Mouse (Mus musculus) hindbrain, embryonic 13.5 days (tissue): ENCODE data around the gene Dclk1. TPM values are rescaled to one million over a fixed set of nuclear protein-coding genes. Genes with fewer than 3 reads are reported as not detected.
A peak's percentile ranks its signal among the peaks of the same experiment; 100 is the strongest.

Experiments used
- ATAC-seq: fragments of 200-750 bp; cut with Nextera tagmentation; 2 replicates; pipeline ENCODE4 v1.8.0; 2017; ENCODE audit warnings: moderate TSS enrichment; ENCODE audit not compliant: low FRiP score
- H3K27ac ChIP-seq: fragments of 300-500 bp; sonication (generic); 2 replicates; pipeline ENCODE4 v1.5.1; 2015; ENCODE audit warnings: inconsistent platforms, mild to moderate bottlenecking, moderate library complexity
- H3K27me3 ChIP-seq: fragments of 300-500 bp; sonication (generic); 2 replicates; pipeline ENCODE4 v1.6.1; 2015; ENCODE audit warnings: mild to moderate bottlenecking, inconsistent platforms
- H3K36me3 ChIP-seq: fragments of 300-500 bp; sonication (generic); 2 replicates; pipeline ENCODE4 v1.6.1; 2015; ENCODE audit warnings: mild to moderate bottlenecking, inconsistent platforms
- H3K4me1 ChIP-seq: fragments of 300-500 bp; sonication (generic); replicated peaks from 2 replicates; pipeline ENCODE4 v1.6.1; 2015; ENCODE audit warnings: inconsistent platforms
- H3K4me2 ChIP-seq: fragments of 300-500 bp; sonication (generic); 2 replicates; pipeline ENCODE4 v1.6.1; 2015; ENCODE audit warnings: inconsistent platforms, mild to moderate bottlenecking, moderate library complexity
- H3K4me3 ChIP-seq: fragments of 300-500 bp; sonication (generic); 2 replicates; pipeline ENCODE4 v1.5.1; 2015; ENCODE audit warnings: mild to moderate bottlenecking, inconsistent platforms
- H3K9ac ChIP-seq: fragments of 300-500 bp; sonication (generic); 2 replicates; pipeline ENCODE4 v1.6.1; 2015; ENCODE audit warnings: mild to moderate bottlenecking, inconsistent platforms
- H3K9me3 ChIP-seq: fragments of 300-500 bp; sonication (generic); 2 replicates; pipeline ENCODE4 v1.6.1; 2016; ENCODE audit warnings: inconsistent platforms
- WGBS: fragments of 180-500 bp; shearing (Covaris S2); methylation state at CpG from one replicate; pipeline ENCODE4 v1.1.7; 2015; 5-methylcytosine and 5-hydroxymethylcytosine counted together
- polyA plus RNA-seq: library from polyadenylated mRNA; unstranded; fragments of >200 nt; fragmentation: Nextera tagmentation; extraction: Ambion mirVana; gene quantifications from 2 replicates; pipeline ENCODE4 v1.2.1, GENCODE M21; 2015

Dclk1 gene
- polyA plus RNA-seq, 1 experiment from 2014 or later = 236 TPM

- no peaks in the 10 kb centered on the region for H3K36me3 ChIP-seq
- no peak overlapping the region for H3K27ac ChIP-seq
- no peaks in the 10 kb centered on the region for H3K27me3 ChIP-seq
- WGBS = 93% methylated on average over 6 of the region's 6 CpGs
- H3K4me1 ChIP-seq = peaks cover 23% of the 10 kb centered on the region
- H3K9ac ChIP-seq = no peak overlapping the region
- H3K4me2 ChIP-seq = no peak overlapping the region
- H3K4me3 ChIP-seq = no peak overlapping the region
- ATAC-seq = no peak
- no peaks in the 10 kb centered on the region for H3K9me3 ChIP-seq
Measured at GRCm38 (mm10) chr3:55378591-55378990, 136.4 kb downstream of the Dclk1 start.

- H3K9ac ChIP-seq = no peak overlapping the region
- H3K4me3 ChIP-seq = no peak overlapping the region
- WGBS = 51% methylated on average over 9 of the region's 9 CpGs
- H3K4me2 ChIP-seq = no peak overlapping the region
- H3K4me1 ChIP-seq = peaks cover 8% of the 10 kb centered on the region
- no peaks in the 10 kb centered on the region for H3K9me3 ChIP-seq
- H3K27ac ChIP-seq = peak overlapping the region; percentile 62
- no peaks in the 10 kb centered on the region for H3K27me3 ChIP-seq
- 0 out of 2 replicates have a peak, but pooled peaks cover 3% of the 10 kb centered on the region for H3K36me3 ChIP-seq
- no peak for ATAC-seq
Measured at GRCm38 (mm10) chr3:55380471-55380870, 138.3 kb downstream of the Dclk1 start.

GRCm38 (mm10) chr3:55392605-55393004, 150.4 kb downstream of the Dclk1 start:
- Histone ChIP-seq H3K4me2 (no peak overlapping the region), H3K27me3 (no peaks in the 10 kb centered on the region), H3K9ac (no peak overlapping the region), H3K4me3 (no peak overlapping the region), H3K9me3 (no peaks in the 10 kb centered on the region), H3K36me3 (peaks cover 6% of the 10 kb centered on the region; the same call in 1 of the 2 replicates), H3K27ac (no peak overlapping the region), H3K4me1 (peaks cover 20% of the 10 kb centered on the region)
- no peak for ATAC-seq
- WGBS = 84% methylated on average over 3 of the region's 3 CpGs

GRCm38 (mm10) chr3:55393549-55393948, 151.4 kb downstream of the Dclk1 start:
- ATAC-seq = no peak
- Histone ChIP-seq H3K9me3 (no peaks in the 10 kb centered on the region), H3K9ac (no peak overlapping the region), H3K4me1 (peaks cover 30% of the 10 kb centered on the region), H3K27ac (no peak overlapping the region), H3K36me3 (peaks cover 6% of the 10 kb centered on the region; the same call in 1 of the 2 replicates), H3K27me3 (no peaks in the 10 kb centered on the region), H3K4me3 (no peak overlapping the region), H3K4me2 (no peak overlapping the region)
- 89% methylated on average over 3 of the region's 3 CpGs for WGBS

- H3K4me3 ChIP-seq = no peak overlapping the region
- peak; percentile 37; the same call in 1 of the 2 replicates for ATAC-seq
- WGBS = 43% methylated on average over 2 of the region's 2 CpGs
- no peaks in the 10 kb centered on the region for H3K27me3 ChIP-seq
- no peak overlapping the region for H3K9ac ChIP-seq
- H3K9me3 ChIP-seq = no peaks in the 10 kb centered on the region
- H3K4me1 ChIP-seq = peaks cover 27% of the 10 kb centered on the region
- peaks cover 11% of the 10 kb centered on the region for H3K36me3 ChIP-seq
- H3K4me2 ChIP-seq = no peak overlapping the region
- peak overlapping the region; percentile 81 for H3K27ac ChIP-seq
Measured at GRCm38 (mm10) chr3:55396792-55397191, 154.6 kb downstream of the Dclk1 start.

GRCm38 (mm10) chr3:55397752-55398693, 155.9 kb downstream of the Dclk1 start:
- H3K9ac ChIP-seq = no peak overlapping the region
- peaks cover 27% of the 10 kb centered on the region for H3K4me1 ChIP-seq
- peak; percentile 53; the same call in 1 of the 2 replicates for ATAC-seq
- H3K27ac ChIP-seq = peak overlapping the region; percentile 81
- H3K36me3 ChIP-seq = peaks cover 13% of the 10 kb centered on the region
- H3K4me2 ChIP-seq = no peak overlapping the region
- H3K27me3 ChIP-seq = no peaks in the 10 kb centered on the region
- 70% methylated on average over 6 of the region's 6 CpGs for WGBS
- H3K9me3 ChIP-seq = no peaks in the 10 kb centered on the region
- no peak overlapping the region for H3K4me3 ChIP-seq

- Histone ChIP-seq H3K27me3 (no peaks in the 10 kb centered on the region), H3K9me3 (no peaks in the 10 kb centered on the region), H3K27ac (no peak overlapping the region), H3K4me2 (no peak overlapping the region), H3K9ac (no peak overlapping the region), H3K4me1 (peaks cover 24% of the 10 kb centered on the region), H3K4me3 (no peak overlapping the region), H3K36me3 (peaks cover 7% of the 10 kb centered on the region)
- ATAC-seq = no peak
- 89% methylated on average over 1 of the region's 1 CpGs for WGBS
Measured at GRCm38 (mm10) chr3:55401236-55401635, 159.1 kb downstream of the Dclk1 start.

- 0 out of 2 replicates have a peak, but pooled peaks cover 4% of the 10 kb centered on the region for H3K4me1 ChIP-seq
- H3K27ac ChIP-seq = no peak overlapping the region
- peaks cover 7% of the 10 kb centered on the region for H3K36me3 ChIP-seq
- no peak overlapping the region for H3K4me2 ChIP-seq
- H3K9ac ChIP-seq = no peak overlapping the region
- H3K4me3 ChIP-seq = no peak overlapping the region
- no peak for ATAC-seq
- H3K27me3 ChIP-seq = no peaks in the 10 kb centered on the region
- 94% methylated on average over 7 of the region's 7 CpGs for WGBS
- no peaks in the 10 kb centered on the region for H3K9me3 ChIP-seq
Measured at GRCm38 (mm10) chr3:55404751-55405150, 162.6 kb downstream of the Dclk1 start.

GRCm38 (mm10) chr3:55406616-55407015, 164.5 kb downstream of the Dclk1 start:
- no peak; the same call in 1 of the 2 replicates for ATAC-seq
- peaks cover 8% of the 10 kb centered on the region for H3K36me3 ChIP-seq
- H3K27ac ChIP-seq = no peak overlapping the region
- 0 out of 2 replicates have a peak, but pooled peaks cover 4% of the 10 kb centered on the region for H3K4me1 ChIP-seq
- WGBS = 70% methylated on average over 7 of the region's 7 CpGs
- no peak overlapping the region for H3K9ac ChIP-seq
- H3K4me2 ChIP-seq = no peak overlapping the region
- no peaks in the 10 kb centered on the region for H3K27me3 ChIP-seq
- H3K9me3 ChIP-seq = no peaks in the 10 kb centered on the region
- no peak overlapping the region for H3K4me3 ChIP-seq

- Histone ChIP-seq H3K9me3 (no peaks in the 10 kb centered on the region), H3K27ac (no peak overlapping the region), H3K27me3 (no peaks in the 10 kb centered on the region), H3K36me3 (peaks cover 4% of the 10 kb centered on the region), H3K4me1 (peaks cover 24% of the 10 kb centered on the region), H3K4me3 (no peak overlapping the region), H3K4me2 (no peak overlapping the region), H3K9ac (no peak overlapping the region)
- ATAC-seq = no peak
Measured at GRCm38 (mm10) chr3:55411547-55411946, 169.4 kb downstream of the Dclk1 start.

- Histone ChIP-seq H3K36me3 (peaks cover 4% of the 10 kb centered on the region), H3K4me2 (peak overlapping the region; percentile 39), H3K4me3 (no peak overlapping the region), H3K27me3 (no peaks in the 10 kb centered on the region), H3K9ac (peak overlapping the region; percentile 51), H3K9me3 (no peaks in the 10 kb centered on the region), H3K27ac (peak overlapping the region; percentile 91), H3K4me1 (peaks cover 42% of the 10 kb centered on the region)
- peak; percentile 69 for ATAC-seq
- 9% methylated on average over 14 of the region's 14 CpGs for WGBS
Measured at GRCm38 (mm10) chr3:55415527-55415950, 173.4 kb downstream of the Dclk1 start.

GRCm38 (mm10) chr3:55418845-55419244, 176.7 kb downstream of the Dclk1 start:
- Histone ChIP-seq H3K9ac (no peak overlapping the region), H3K36me3 (no peaks in the 10 kb centered on the region), H3K4me3 (no peak overlapping the region), H3K27me3 (no peaks in the 10 kb centered on the region), H3K27ac (peak overlapping the region; percentile 81), H3K4me2 (no peak overlapping the region), H3K4me1 (peaks cover 71% of the 10 kb centered on the region), H3K9me3 (no peaks in the 10 kb centered on the region)
- WGBS = 70% methylated on average over 6 of the region's 6 CpGs
- ATAC-seq = no peak
